Mouse (Mus musculus) thymus, postnatal 36 days (tissue): ENCODE results near the gene Rnf123.
A peak's percentile ranks its signal among the peaks of the same experiment; 100 is the strongest.
"Not testable (repeated sequence)": the region's sequence is repeated elsewhere in the genome, so short reads cannot be mapped to it uniquely, and the experiment has no call there.

Experiments
- DNase-seq, 2 experiments: peaks; one replicate each; pipeline ENCODE4 v3.0.0; 2022; ENCODE audit warnings: mixed read lengths in 2 of 2

Rnf123 gene

DNA sequence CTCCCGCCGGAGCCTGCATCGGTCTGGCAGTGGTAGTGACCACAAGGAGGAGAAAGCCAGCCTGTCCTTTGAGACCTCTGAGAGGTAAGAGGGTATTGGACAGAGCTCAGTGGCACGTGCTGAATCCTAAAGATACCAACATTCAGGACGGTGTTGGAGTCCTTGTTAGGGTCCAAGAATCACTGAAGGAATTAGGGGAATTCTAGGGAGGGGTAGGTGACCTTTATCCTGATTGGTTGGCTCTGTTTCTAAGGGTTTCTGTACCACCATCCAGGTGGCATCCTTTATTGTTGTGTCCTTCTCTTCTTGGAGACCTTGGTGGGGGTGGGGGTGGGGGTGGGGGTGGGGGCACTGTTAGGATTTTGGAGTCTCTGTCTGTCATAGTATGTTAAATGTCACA, 51.0 kb downstream of the Rnf123 start:
- DNase-seq, result no peak

GRCm38 (mm10) chr9:108027867-108028266, 55.3 kb downstream of the Rnf123 start:
- no peak for DNase-seq

DNA sequence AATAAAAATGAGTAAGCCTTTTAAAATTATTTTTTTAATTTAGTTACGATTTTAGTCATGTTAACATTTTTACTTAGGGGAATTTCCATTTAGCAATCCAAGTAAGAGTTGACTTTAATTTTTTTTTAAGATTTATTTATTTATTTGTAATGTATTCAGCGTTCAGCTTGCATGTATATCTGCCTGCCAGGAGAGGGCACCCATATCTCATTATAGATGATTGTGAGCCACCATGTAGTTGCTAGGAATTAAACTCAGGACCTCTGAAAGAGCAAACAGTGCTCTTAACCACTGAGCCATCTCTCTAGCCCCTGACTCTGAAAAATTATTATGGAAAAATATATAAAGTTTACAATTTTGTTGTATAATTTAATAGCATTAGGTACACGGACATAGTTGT, 56.6 kb downstream of the Rnf123 start:
- DNase-seq, result no peak

DNA sequence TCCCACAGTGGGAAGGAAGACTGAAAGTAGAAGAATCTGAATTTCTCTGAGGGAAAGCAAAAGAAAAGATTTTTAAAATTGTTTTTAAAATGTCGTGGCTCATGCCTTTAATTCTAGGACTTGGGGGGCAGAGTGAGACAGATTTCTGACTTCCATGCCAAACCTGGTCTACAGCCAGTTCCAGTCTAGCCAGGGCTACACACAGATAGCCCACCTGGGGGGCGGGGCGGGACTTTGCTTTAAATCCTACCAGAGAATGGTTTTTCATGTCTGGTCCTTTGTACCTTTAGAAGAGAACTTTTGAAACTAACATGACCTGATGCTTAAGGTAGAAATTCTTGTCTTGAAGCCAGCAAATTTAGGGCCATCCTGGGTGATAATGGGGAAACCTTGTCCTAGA, 59.9 kb downstream of the Rnf123 start:
- DNase-seq, result no peak

DNA sequence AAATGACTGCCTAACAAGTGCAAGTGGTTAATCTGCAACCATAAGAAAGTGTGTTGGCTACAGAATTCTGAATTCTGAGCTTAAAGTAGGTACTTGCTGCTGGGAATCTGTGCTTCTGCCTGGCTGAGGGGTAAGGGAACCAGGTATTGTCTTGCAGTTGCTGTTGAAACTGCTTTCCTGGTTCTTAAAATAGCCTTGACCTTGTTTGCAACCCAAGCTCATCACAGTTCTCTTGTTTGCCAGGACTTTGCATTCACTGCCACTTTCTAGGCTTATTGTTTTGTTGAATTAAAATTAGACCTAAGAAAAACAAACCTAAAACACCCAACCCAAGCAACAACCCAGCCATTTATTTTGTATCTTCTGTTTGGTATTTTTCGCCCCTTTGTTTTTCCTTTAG, 62.4 kb downstream of the Rnf123 start:
- DNase-seq, result no peak

DNA sequence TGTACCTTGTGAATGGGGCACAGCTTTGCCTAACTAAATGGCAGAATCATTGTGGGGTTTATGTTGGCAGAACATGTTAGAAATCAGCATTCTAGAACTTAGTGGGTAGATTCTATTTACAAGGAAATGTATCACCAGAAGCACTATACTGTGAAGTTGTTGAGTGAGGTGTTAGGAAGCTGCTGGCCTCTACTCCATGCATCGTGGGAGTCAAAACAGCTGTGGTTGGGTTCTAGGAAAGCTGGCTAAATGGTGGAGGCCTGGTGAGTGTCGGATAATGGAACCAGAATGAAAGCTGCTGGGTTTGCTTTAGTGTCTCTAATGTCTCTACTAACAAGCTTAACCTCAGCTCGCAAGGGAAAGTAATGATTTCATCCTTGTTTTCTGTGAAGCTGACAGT, 66.0 kb downstream of the Rnf123 start:
- DNase-seq, result no peak

- not testable (repeated sequence) for DNase-seq
Observed at GRCm38 (mm10) chr9:108013577-108013976, 69.6 kb downstream of the Rnf123 start.

DNA sequence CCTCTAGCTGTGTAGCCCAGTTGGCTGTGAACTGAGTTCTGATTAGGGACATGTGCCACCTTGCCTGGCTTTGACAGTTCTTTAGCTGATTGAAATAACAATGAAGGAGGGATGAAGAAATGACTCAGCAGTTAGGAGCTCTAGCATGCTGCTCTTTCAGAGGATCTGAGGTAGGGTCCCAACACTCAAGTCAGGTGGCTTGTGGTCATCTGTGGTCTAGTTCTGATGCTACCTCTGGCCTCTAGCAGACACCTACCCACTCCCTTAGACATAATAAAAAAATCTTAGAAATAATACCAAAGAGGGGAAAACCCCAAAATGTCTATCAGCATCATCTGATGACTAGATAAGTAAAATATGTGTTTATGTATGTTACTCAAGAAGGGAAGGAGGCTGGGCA, 72.8 kb downstream of the Rnf123 start:
- DNase-seq, result no peak

- no peak for DNase-seq
Observed at GRCm38 (mm10) chr9:108008041-108008440, 75.1 kb downstream of the Rnf123 start.

GRCm38 (mm10) chr9:108003531-108003890, 79.6 kb downstream of the Rnf123 start:
- peak; percentile 45 to 56 for DNase-seq

GRCm38 (mm10) chr9:108002778-108003530, 80.2 kb downstream of the Rnf123 start:
- DNase-seq, result no peak

GRCm38 (mm10) chr9:108001922-108002770, 81.0 kb downstream of the Rnf123 start, which contains the start of gene Ip6k1:
TSS of gene Ip6k1 (plus strand) at chr9:108002501.
- DNase-seq, result peak; percentile 99
